Mouse (Mus musculus) forebrain, embryonic 10.5 days (tissue): Measurements from ENCODE around the gene Ppox. TPM values are rescaled to one million over a fixed set of nuclear protein-coding genes. Genes with fewer than 3 reads are reported as not detected.

ENCODE experiments used
- DNase-seq: peaks from one replicate; pipeline ENCODE4 v3.0.0-alpha.2; 2017; ENCODE audit warnings: low spot score; ENCODE audit errors: extremely low spot score
- H3K27ac ChIP-seq: fragments of 300-500 bp; sonication (generic); 2 replicates; pipeline ENCODE4 v1.5.1; 2016; ENCODE audit warnings: mild to moderate bottlenecking
- H3K27me3 ChIP-seq: fragments of 300-500 bp; sonication (generic); 2 replicates; pipeline ENCODE4 v1.6.1; 2016; ENCODE audit warnings: mild to moderate bottlenecking; ENCODE audit not compliant: poor library complexity, severe bottlenecking
- H3K36me3 ChIP-seq: fragments of 300-500 bp; sonication (generic); replicated peaks from 2 replicates; pipeline ENCODE4 v1.6.1; 2016; ENCODE audit warnings: mild to moderate bottlenecking, moderate library complexity
- H3K4me1 ChIP-seq: fragments of 300-500 bp; sonication (generic); 2 replicates; pipeline ENCODE4 v1.6.1; 2016
- H3K4me3 ChIP-seq: fragments of 300-500 bp; sonication (generic); 2 replicates; pipeline ENCODE4 v1.5.1; 2016; ENCODE audit warnings: mild to moderate bottlenecking, moderate library complexity
- H3K9me3 ChIP-seq: fragments of 300-500 bp; sonication (generic); 2 replicates; pipeline ENCODE4 v1.6.1; 2016; ENCODE audit warnings: mild to moderate bottlenecking, moderate library complexity
- WGBS: fragments of 180-500 bp; shearing (Covaris S2); methylation state at CpG from one replicate; pipeline ENCODE4 v1.1.7; 2016; 5-methylcytosine and 5-hydroxymethylcytosine counted together
- polyA plus RNA-seq: library from polyadenylated mRNA; unstranded; fragments of >200 nt; fragmentation: Nextera tagmentation; extraction: Ambion mirVana; gene quantifications from 2 replicates; pipeline ENCODE4 v1.2.1, GENCODE M21; 2016

Gene Ppox
- polyA plus RNA-seq, 1 experiment from 2014 or later = 58.0 TPM

- Histone ChIP-seq H3K36me3 (peaks cover 46% of the 10 kb centered on the region), H3K4me1 (peaks cover 23% of the 10 kb centered on the region), H3K9me3 (no peaks in the 10 kb centered on the region), H3K4me3 (peak overlapping the region; percentile 86), H3K27me3 (no peaks in the 10 kb centered on the region), H3K27ac (no peak overlapping the region)
- DNase-seq = no peak
- WGBS = 60% methylated on average over 9 of the region's 9 CpGs
These were observed 9.8 kb downstream of the Ppox start for GRCm38 (mm10) chr1:171271196-171271595.

- H3K27ac ChIP-seq = peak overlapping the region; percentile 87
- peaks cover 23% of the 10 kb centered on the region for H3K4me1 ChIP-seq
- H3K36me3 ChIP-seq = peaks cover 40% of the 10 kb centered on the region
- H3K4me3 ChIP-seq = peak overlapping the region; percentile 86
- under 1% methylated on average over 19 of the region's 19 CpGs for whole genome bisulfite sequencing
- DNase-seq = no peak
- no peaks in the 10 kb centered on the region for H3K9me3 ChIP-seq
- H3K27me3 ChIP-seq = no peaks in the 10 kb centered on the region
These were observed 10.4 kb downstream of the Ppox start for GRCm38 (mm10) chr1:171270573-171270900.

GRCm38 (mm10) chr1:171269848-171270572, 11.0 kb downstream of the Ppox start, which contains the start of gene B4galt3:
Gene B4galt3, plus strand, starts transcription at chr1:171270328.
- no peaks in the 10 kb centered on the region for H3K27me3 ChIP-seq
- H3K27ac ChIP-seq = peak within 1 kb of the TSS; percentile 87
- peak within 1 kb of the TSS; percentile 86 for H3K4me3 ChIP-seq
- DNase-seq = peak; percentile 96
- WGBS = 3% methylated on average over 36 of the region's 36 CpGs
- peaks cover 23% of the 10 kb centered on the region for H3K4me1 ChIP-seq
- no peaks in the 10 kb centered on the region for H3K9me3 ChIP-seq
- H3K36me3 ChIP-seq = peaks cover 35% of the 10 kb centered on the region

GRCm38 (mm10) chr1:171268341-171268740, 12.6 kb downstream of the Ppox start:
- Histone ChIP-seq H3K27ac (no peak overlapping the region), H3K9me3 (no peaks in the 10 kb centered on the region), H3K27me3 (no peaks in the 10 kb centered on the region), H3K4me1 (peaks cover 28% of the 10 kb centered on the region), H3K4me3 (no peak overlapping the region), H3K36me3 (peaks cover 18% of the 10 kb centered on the region)
- 73% methylated on average over 1 of the region's 1 CpGs for WGBS
- no peak for DNase-seq

- H3K9me3 ChIP-seq = no peaks in the 10 kb centered on the region
- WGBS = 77% methylated on average over 4 of the region's 4 CpGs
- H3K36me3 ChIP-seq = no peaks in the 10 kb centered on the region
- DNase-seq = no peak
- no peak overlapping the region for H3K4me3 ChIP-seq
- H3K27me3 ChIP-seq = no peaks in the 10 kb centered on the region
- peaks cover 32% of the 10 kb centered on the region for H3K4me1 ChIP-seq
- H3K27ac ChIP-seq = no peak overlapping the region
These were observed 14.8 kb downstream of the Ppox start for GRCm38 (mm10) chr1:171265971-171266744.

GRCm38 (mm10) chr1:171263666-171264461, 17.1 kb downstream of the Ppox start:
- WGBS = 83% methylated on average over 3 of the region's 3 CpGs
- H3K27ac ChIP-seq = peak overlapping the region; percentile 76
- DNase-seq = no peak
- peak overlapping the region; percentile 43; the same call in 1 of the 2 replicates for H3K4me3 ChIP-seq
- no peaks in the 10 kb centered on the region for H3K9me3 ChIP-seq
- peaks cover 19% of the 10 kb centered on the region for H3K4me1 ChIP-seq
- peaks cover 5% of the 10 kb centered on the region for H3K36me3 ChIP-seq
- 0 out of 2 replicates have a peak, but pooled peaks cover 3% of the 10 kb centered on the region for H3K27me3 ChIP-seq

GRCm38 (mm10) chr1:171263185-171263611, 17.8 kb downstream of the Ppox start:
- WGBS = 8% methylated on average over 2 of the region's 2 CpGs
- Histone ChIP-seq H3K36me3 (peaks cover 9% of the 10 kb centered on the region), H3K9me3 (no peaks in the 10 kb centered on the region), H3K4me3 (peak overlapping the region; percentile 43), H3K27ac (peak overlapping the region; percentile 76), H3K27me3 (0 out of 2 replicates have a peak, but pooled peaks cover 3% of the 10 kb centered on the region), H3K4me1 (peaks cover 19% of the 10 kb centered on the region)
- no peak for DNase-seq

GRCm38 (mm10) chr1:171262594-171263130, 18.3 kb downstream of the Ppox start:
- WGBS = 12% methylated on average over 8 of the region's 8 CpGs
- Histone ChIP-seq H3K36me3 (peaks cover 14% of the 10 kb centered on the region), H3K27ac (peak overlapping the region; percentile 76), H3K4me3 (peak overlapping the region; percentile 43), H3K9me3 (no peaks in the 10 kb centered on the region), H3K27me3 (0 out of 2 replicates have a peak, but pooled peaks cover 3% of the 10 kb centered on the region), H3K4me1 (peaks cover 19% of the 10 kb centered on the region)
- DNase-seq = no peak

GRCm38 (mm10) chr1:171260316-171260715, 20.7 kb downstream of the Ppox start:
- H3K4me1 ChIP-seq = peaks cover 22% of the 10 kb centered on the region
- no peaks in the 10 kb centered on the region for H3K9me3 ChIP-seq
- 0 out of 2 replicates have a peak, but pooled peaks cover 3% of the 10 kb centered on the region for H3K27me3 ChIP-seq
- H3K4me3 ChIP-seq = no peak overlapping the region
- H3K36me3 ChIP-seq = peaks cover 31% of the 10 kb centered on the region
- no peak for DNase-seq
- 90% methylated on average over 3 of the region's 3 CpGs for WGBS
- no peak overlapping the region for H3K27ac ChIP-seq

GRCm38 (mm10) chr1:171258921-171259320, 22.1 kb downstream of the Ppox start:
- Histone ChIP-seq H3K36me3 (peaks cover 44% of the 10 kb centered on the region), H3K4me1 (peaks cover 22% of the 10 kb centered on the region), H3K4me3 (no peak overlapping the region), H3K27ac (no peak overlapping the region), H3K9me3 (no peaks in the 10 kb centered on the region), H3K27me3 (0 out of 2 replicates have a peak, but pooled peaks cover 3% of the 10 kb centered on the region)
- WGBS = 86% methylated on average over 17 of the region's 17 CpGs
- no peak for DNase-seq

GRCm38 (mm10) chr1:171257781-171258180, 23.2 kb downstream of the Ppox start:
- Histone ChIP-seq H3K36me3 (peaks cover 53% of the 10 kb centered on the region), H3K4me1 (peaks cover 19% of the 10 kb centered on the region), H3K4me3 (no peak overlapping the region), H3K9me3 (no peaks in the 10 kb centered on the region), H3K27me3 (peaks cover 8% of the 10 kb centered on the region; the same call in 1 of the 2 replicates), H3K27ac (no peak overlapping the region)
- no peak for DNase-seq
- WGBS = 91% methylated on average over 9 of the region's 9 CpGs

GRCm38 (mm10) chr1:171256937-171257548, 23.9 kb downstream of the Ppox start:
- no peak overlapping the region for H3K4me3 ChIP-seq
- peaks cover 19% of the 10 kb centered on the region for H3K4me1 ChIP-seq
- H3K36me3 ChIP-seq = peaks cover 56% of the 10 kb centered on the region
- peak; percentile 60 for DNase-seq
- no peak overlapping the region for H3K27ac ChIP-seq
- no peaks in the 10 kb centered on the region for H3K9me3 ChIP-seq
- WGBS = 69% methylated on average over 15 of the region's 15 CpGs
- peaks cover 11% of the 10 kb centered on the region; the same call in 1 of the 2 replicates for H3K27me3 ChIP-seq
